Mouse (Mus musculus): ENCODE measurements around the gene Mphosph9. TPM values are rescaled to one million over a fixed set of nuclear protein-coding genes. Genes with fewer than 3 reads are reported as not detected.

Gene Mphosph9
- polyA plus RNA-seq, 1 experiment from 2014 or later, result 3.0 TPM

GRCm38 (mm10) chr5:124213588-124214469 lies 113.9 kb downstream of the Mphosph9 start:
- no peak overlapping the region; the same call in 1 of the 2 replicates for H3K4me2 ChIP-seq (ENCODE audit: low read depth, low read length)
- peak overlapping the region; percentile 56 for H3K27ac ChIP-seq (ENCODE audit: low read depth)
- H3K9ac ChIP-seq (replicated peaks), result no peak overlapping the region
- DNase-seq (no peak), ATAC-seq (peak; percentile 28; the same call in 1 of the 2 replicates)
- H3K4me3 ChIP-seq (ENCODE audit: low read depth, low read length), result no peak overlapping the region
- H3K36me3 ChIP-seq (replicated peaks; ENCODE audit: insufficient read depth, low read length), result 0 out of 2 replicates have a peak, but pooled peaks cover 4% of the 10 kb centered on the region
- WGBS (ENCODE audit: insufficient replicate concordance), result 50% methylated on average over 13 of the region's 13 CpGs
- H3K9me3 ChIP-seq (ENCODE audit: low read length), result no peaks in the 10 kb centered on the region
- no peak for TF ChIP-seq CTCF (IDR thresholded peaks at IDR 0.05; ENCODE audit: low read depth)
- TF ChIP-seq EP300 (IDR thresholded peaks at IDR 0.05; ENCODE audit: low read depth), result no peak
- H3K27me3 ChIP-seq (ENCODE audit: insufficient read depth, low read length), result no peaks in the 10 kb centered on the region
- H3K4me1 ChIP-seq (ENCODE audit: insufficient read depth), result peaks cover 30% of the 10 kb centered on the region

DNA sequence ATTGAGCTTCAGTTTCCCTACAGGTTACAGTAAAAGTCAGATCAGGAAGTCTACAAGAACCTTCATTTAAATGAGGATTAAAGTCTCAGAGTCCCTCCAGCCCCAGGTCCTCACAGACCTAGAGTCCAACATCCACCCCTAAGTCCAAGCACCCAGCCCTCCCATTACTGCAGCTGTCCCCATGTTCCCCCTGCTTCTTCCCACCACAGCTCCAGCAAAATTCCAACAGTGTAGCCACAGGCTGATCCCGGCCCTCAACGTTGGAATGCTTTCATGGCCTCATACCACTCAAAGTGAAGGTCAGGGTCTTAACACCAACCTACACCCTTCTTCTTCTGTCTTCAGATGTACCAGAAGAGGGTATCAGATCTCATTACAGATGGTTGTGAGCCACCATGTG lies 116.1 kb downstream of the Mphosph9 start:
- Histone ChIP-seq H3K27ac (ENCODE audit: low read depth) (peak overlapping the region; percentile 44; the same call in 1 of the 2 replicates), H3K9me3 (ENCODE audit: low read length) (no peaks in the 10 kb centered on the region), H3K4me3 (ENCODE audit: low read depth, low read length) (no peak overlapping the region), H3K4me1 (ENCODE audit: insufficient read depth) (peaks cover 20% of the 10 kb centered on the region), H3K27me3 (ENCODE audit: insufficient read depth, low read length) (no peaks in the 10 kb centered on the region), H3K36me3 (replicated peaks; ENCODE audit: insufficient read depth, low read length) (0 out of 2 replicates have a peak, but pooled peaks cover 4% of the 10 kb centered on the region), H3K4me2 (ENCODE audit: low read depth, low read length) (no peak overlapping the region), H3K9ac (replicated peaks) (no peak overlapping the region)
- no peak for TF ChIP-seq EP300 (IDR thresholded peaks at IDR 0.05; ENCODE audit: low read depth)
- no peak for TF ChIP-seq CTCF (IDR thresholded peaks at IDR 0.05; ENCODE audit: low read depth)
- ATAC-seq (no peak), DNase-seq (no peak)
- 77% methylated on average over 2 of the region's 2 CpGs for WGBS (ENCODE audit: insufficient replicate concordance)

DNA sequence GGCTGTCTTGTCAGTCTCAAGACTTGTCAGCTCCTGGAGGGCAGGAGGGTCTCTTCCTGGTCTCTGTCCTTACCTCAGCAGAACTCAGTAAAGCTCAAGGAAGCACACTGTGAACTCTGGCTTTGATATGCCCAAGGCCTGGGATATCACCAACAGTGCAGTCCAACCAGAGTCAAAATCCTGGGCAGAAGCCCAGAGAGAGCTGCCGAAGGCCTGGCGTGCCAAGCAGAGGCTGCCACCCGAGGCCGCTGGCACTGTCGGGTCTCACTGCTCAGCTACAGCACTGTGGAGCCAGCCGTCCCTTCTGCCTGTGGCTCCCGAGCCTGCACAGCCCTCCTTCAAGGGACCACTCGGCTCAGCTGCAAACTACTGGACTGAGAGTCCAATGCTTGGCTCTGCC lies 116.5 kb downstream of the Mphosph9 start:
- H3K9ac ChIP-seq (replicated peaks), result no peak overlapping the region
- WGBS (ENCODE audit: insufficient replicate concordance), result 77% methylated on average over 8 of the region's 8 CpGs

GRCm38 (mm10) chr5:124210281-124211016 lies 117.3 kb downstream of the Mphosph9 start:
- no peak overlapping the region for H3K4me2 ChIP-seq (ENCODE audit: low read depth, low read length)
- peaks cover 23% of the 10 kb centered on the region for H3K4me1 ChIP-seq (ENCODE audit: insufficient read depth)
- no peak overlapping the region for H3K27ac ChIP-seq (ENCODE audit: low read depth)
- WGBS (ENCODE audit: insufficient replicate concordance), result 70% methylated on average over 18 of the region's 18 CpGs
- H3K9ac ChIP-seq (replicated peaks), result no peak overlapping the region
- ATAC-seq (no peak), DNase-seq (no peak)
- no peaks in the 10 kb centered on the region for H3K27me3 ChIP-seq (ENCODE audit: insufficient read depth, low read length)
- H3K4me3 ChIP-seq (ENCODE audit: low read depth, low read length), result no peak overlapping the region
- no peak for TF ChIP-seq EP300 (IDR thresholded peaks at IDR 0.05; ENCODE audit: low read depth)
- peak; percentile 22; the same call in 1 of the 2 replicates for TF ChIP-seq CTCF (IDR thresholded peaks at IDR 0.05; ENCODE audit: low read depth)
- H3K36me3 ChIP-seq (replicated peaks; ENCODE audit: insufficient read depth, low read length), result 0 out of 2 replicates have a peak, but pooled peaks cover 4% of the 10 kb centered on the region
- H3K9me3 ChIP-seq (ENCODE audit: low read length), result no peaks in the 10 kb centered on the region

More for the DNA sequence above, 116.5 kb downstream of the Mphosph9 start:
- Histone ChIP-seq H3K4me2 (ENCODE audit: low read depth, low read length) (no peak overlapping the region), H3K4me1 (ENCODE audit: insufficient read depth) (peaks cover 20% of the 10 kb centered on the region), H3K27ac (ENCODE audit: low read depth) (peak overlapping the region; percentile 44; the same call in 1 of the 2 replicates), H3K4me3 (ENCODE audit: low read depth, low read length) (no peak overlapping the region), H3K27me3 (ENCODE audit: insufficient read depth, low read length) (no peaks in the 10 kb centered on the region), H3K36me3 (replicated peaks; ENCODE audit: insufficient read depth, low read length) (0 out of 2 replicates have a peak, but pooled peaks cover 4% of the 10 kb centered on the region), H3K9me3 (ENCODE audit: low read length) (no peaks in the 10 kb centered on the region)
- no peak for DNase-seq
- no peak for TF ChIP-seq CTCF (IDR thresholded peaks at IDR 0.05; ENCODE audit: low read depth)
- no peak for TF ChIP-seq EP300 (IDR thresholded peaks at IDR 0.05; ENCODE audit: low read depth)
- ATAC-seq, result no peak

DNA sequence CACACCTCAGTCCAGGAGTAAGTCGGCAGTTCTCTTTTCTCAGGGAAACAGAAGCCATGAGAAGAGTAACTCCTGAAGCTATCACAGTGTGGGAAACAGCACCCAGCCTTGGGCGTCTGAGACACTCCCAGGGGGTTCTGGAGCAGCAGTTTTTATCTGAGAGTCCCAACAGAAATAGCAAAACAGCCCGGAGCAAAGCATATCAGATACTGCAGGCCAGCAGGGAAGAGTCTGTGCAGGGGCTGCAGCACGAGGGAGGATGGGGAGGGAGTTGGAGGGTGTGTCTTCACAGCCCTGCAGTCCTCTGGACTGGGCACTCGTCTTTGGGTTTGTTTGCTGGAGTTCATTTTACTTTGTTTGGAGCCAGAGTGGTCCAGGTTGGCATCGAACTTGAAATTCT lies 117.9 kb downstream of the Mphosph9 start:
- H3K9me3 ChIP-seq (ENCODE audit: low read length), result no peaks in the 10 kb centered on the region
- no peak overlapping the region for H3K27ac ChIP-seq (ENCODE audit: low read depth)
- no peaks in the 10 kb centered on the region for H3K27me3 ChIP-seq (ENCODE audit: insufficient read depth, low read length)
- DNase-seq, result no peak
- peak; percentile 49 for ATAC-seq
- H3K4me2 ChIP-seq (ENCODE audit: low read depth, low read length), result no peak overlapping the region
- H3K4me3 ChIP-seq (ENCODE audit: low read depth, low read length), result no peak overlapping the region
- H3K36me3 ChIP-seq (replicated peaks; ENCODE audit: insufficient read depth, low read length), result 0 out of 2 replicates have a peak, but pooled peaks cover 4% of the 10 kb centered on the region
- TF ChIP-seq EP300 (IDR thresholded peaks at IDR 0.05; ENCODE audit: low read depth) (peak; percentile 76), CTCF (IDR thresholded peaks at IDR 0.05; ENCODE audit: low read depth) (no peak)
- peaks cover 28% of the 10 kb centered on the region for H3K4me1 ChIP-seq (ENCODE audit: insufficient read depth)
- no peak overlapping the region for H3K9ac ChIP-seq (replicated peaks)
- WGBS (ENCODE audit: insufficient replicate concordance), result 49% methylated on average over 6 of the region's 6 CpGs

DNA sequence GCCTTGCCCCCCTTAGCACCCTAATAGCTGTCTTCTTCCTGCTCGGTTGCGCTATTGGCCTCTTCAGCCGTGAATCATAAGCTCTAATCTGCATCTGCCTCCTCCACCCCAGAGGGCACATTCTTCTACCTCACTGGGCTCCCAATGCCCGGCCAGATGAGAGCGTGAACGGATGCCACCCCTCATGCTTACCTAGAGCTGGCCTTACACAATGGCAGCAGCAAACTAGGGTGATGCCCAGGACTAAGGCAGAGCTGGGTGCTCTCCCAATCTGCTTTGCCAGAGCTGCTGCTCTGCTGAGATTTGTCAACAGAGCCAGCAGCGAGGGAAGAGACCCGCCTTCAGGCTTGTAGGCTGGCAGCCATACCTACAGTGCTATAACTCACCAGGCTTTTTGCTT lies 119.7 kb downstream of the Mphosph9 start:
- peaks cover 27% of the 10 kb centered on the region for H3K4me1 ChIP-seq (ENCODE audit: insufficient read depth)
- H3K9ac ChIP-seq (replicated peaks), result no peak overlapping the region
- H3K27me3 ChIP-seq (ENCODE audit: insufficient read depth, low read length), result no peaks in the 10 kb centered on the region
- 0 out of 2 replicates have a peak, but pooled peaks cover 2% of the 10 kb centered on the region for H3K36me3 ChIP-seq (replicated peaks; ENCODE audit: insufficient read depth, low read length)
- DNase-seq, result no peak
- no peaks in the 10 kb centered on the region for H3K9me3 ChIP-seq (ENCODE audit: low read length)
- H3K27ac ChIP-seq (ENCODE audit: low read depth), result no peak overlapping the region
- no peak overlapping the region for H3K4me3 ChIP-seq (ENCODE audit: low read depth, low read length)
- TF ChIP-seq EP300 (IDR thresholded peaks at IDR 0.05; ENCODE audit: low read depth), result no peak
- no peak for TF ChIP-seq CTCF (IDR thresholded peaks at IDR 0.05; ENCODE audit: low read depth)
- WGBS (ENCODE audit: insufficient replicate concordance), result 67% methylated on average over 8 of the region's 8 CpGs
- no peak overlapping the region for H3K4me2 ChIP-seq (ENCODE audit: low read depth, low read length)
- no peak for ATAC-seq

Measured in liver, postnatal 0 days (tissue).